Mouse (Mus musculus) left cerebral cortex, adult 11 months (tissue): ENCODE data around the gene Rad51ap1.

Experiments used
- DNase-seq: peaks from one replicate; pipeline ENCODE4 v3.0.0; 2022; ENCODE audit warnings: low spot score

The Rad51ap1 gene

DNA sequence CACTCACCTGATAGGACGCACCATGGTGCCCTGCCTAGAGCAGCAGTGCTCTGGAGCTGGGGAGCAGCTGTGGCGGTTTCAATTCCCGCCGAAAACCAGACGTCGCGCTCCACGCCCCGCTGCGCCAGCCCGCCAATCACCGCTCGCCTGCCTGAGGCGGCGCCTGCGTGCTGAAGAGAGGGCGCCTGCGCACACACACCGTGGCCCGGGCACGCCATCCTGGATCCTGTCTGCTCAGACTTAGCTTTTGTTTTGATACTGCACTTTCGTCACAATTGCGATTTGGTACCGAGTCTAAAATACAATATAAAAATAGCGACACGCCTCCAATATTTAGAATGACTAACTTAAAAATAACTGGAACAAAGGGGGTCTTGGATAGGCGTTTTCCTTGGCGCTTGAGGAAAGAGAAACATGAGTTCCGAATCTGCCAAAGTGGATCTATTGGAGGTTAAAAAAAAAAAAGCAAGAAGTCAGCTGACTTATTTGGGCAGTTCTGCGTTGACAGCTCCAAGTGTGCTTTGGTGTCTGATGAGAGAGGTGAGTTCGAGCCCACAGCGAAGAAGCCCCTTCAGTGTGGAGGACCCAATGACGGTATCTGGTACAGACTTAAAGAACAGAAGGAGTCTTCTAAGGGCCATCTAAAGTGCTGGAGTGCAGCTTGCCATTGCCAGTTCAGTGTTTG is at the start of gene Rad51ap1, which contains the start of gene D6Wsu163e:
Gene Rad51ap1, minus strand, starts transcription at position 101 of the 685 bp plus-strand sequence.
Gene D6Wsu163e, plus strand, starts transcription at position 476 of the 685 bp plus-strand sequence.
- peak; percentile 92 for DNase-seq

DNA sequence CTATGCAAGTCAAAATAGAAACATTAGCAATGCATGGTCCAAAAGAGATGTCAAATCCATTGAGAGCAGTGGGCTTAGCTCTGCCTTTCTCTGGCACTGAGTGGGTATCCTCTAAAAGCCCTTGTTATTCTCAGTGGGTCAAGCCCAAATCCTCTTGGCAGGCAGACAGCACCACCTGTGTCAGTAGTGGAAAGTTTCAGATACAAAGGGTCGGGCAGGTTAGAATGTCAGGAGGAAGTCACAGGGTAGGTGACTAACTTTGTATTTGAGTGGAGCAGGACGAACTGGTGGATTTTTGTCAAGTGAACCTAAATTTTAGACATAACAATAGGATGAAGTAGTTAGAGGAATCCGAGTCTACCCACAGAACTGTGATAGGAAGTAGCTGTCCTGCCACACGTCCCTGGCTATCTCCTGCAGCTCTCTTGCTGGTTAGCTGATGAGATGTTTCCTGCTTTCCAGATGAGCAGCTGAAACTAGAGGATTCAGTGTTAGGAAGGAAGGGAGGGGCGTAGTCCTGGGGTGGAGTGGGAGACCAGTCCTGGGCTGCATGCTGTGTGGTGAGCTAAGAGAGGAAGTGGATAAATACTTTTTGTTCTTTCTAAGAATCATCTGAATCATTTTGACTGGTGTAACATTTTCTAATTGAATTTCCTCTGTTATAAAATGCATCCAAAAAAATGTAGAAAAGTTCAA is 42.3 kb upstream of the Rad51ap1 start:
- no peak for DNase-seq

- no peak for DNase-seq
Measured at GRCm38 (mm10) chr6:126966241-126967026, 27.0 kb upstream of the Rad51ap1 start.

GRCm38 (mm10) chr6:126963426-126963825 is 24.0 kb upstream of the Rad51ap1 start:
- no peak for DNase-seq

GRCm38 (mm10) chr6:126962709-126963108 is 23.3 kb upstream of the Rad51ap1 start:
- no peak for DNase-seq

DNA sequence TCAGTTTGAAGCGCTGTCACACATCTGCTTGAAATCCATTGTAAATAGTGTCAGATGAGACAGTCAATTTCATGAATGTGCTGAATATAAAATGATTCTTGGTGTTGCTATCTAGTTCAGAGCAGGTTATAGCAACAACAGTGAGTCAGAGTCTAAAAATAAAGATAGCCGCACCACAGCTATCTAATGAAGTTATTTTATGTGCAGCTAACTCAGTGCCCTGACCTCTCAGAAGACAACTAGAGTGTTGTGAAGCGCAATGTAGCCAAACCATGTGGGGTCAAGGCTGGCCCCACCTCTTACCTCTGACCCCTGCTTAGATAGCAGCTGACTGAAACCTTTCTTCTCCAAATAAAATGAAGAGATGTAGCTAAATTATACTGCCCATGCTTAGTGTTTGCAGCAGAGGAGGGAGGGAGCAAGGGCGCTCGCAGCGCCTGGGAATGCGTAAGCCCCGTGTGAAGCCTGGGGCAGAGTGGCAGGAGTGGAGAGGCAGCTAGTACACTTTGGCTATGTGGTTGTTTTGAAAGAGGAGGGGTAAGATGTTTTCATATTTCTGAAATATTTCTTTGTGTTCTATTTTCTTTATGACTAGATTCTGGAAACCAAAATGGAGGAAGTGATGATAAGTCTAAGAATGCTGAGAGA is 22.1 kb upstream of the Rad51ap1 start:
- DNase-seq = no peak

DNA sequence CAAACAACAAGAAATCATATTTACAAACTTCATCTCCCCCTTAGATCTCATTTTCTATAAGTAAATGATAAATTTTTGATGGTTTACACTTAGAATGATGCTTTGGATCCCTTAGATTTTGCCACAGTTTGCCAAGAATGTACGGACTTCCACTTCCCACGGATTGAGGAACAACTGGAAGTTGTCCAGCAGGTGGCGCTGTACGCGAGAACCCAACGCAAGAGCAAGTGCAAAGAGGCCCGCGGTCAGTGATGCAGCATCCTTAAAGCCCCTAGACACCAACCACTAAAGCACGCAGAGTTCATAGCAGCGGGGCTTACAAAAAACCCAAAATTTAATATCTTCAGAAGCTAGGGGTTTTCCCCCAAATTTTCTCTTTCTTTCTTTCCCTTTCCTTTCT is 16.3 kb upstream of the Rad51ap1 start:
- peak; percentile 36 for DNase-seq

DNA sequence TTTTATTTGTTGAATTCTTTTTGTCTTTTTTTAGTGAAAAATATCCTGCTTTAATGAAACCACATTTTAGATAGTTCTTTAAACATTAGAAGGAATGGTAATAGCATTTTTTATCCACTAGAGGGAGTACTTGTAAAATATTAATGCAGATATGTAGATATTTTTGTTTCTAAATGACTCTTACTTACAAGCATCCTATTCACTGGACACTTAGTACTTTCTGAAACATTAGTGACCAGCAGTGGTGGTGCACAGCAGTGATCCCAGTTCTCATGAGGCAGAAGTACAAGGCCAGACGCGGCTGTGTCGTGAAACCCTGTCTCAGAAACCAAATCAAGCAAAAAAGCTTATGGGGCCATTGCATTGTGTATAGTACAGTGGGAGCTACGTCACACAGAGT is 8.9 kb upstream of the Rad51ap1 start:
- no peak for DNase-seq

- no peak for DNase-seq
Measured at GRCm38 (mm10) chr6:126940451-126940850, 1.1 kb upstream of the Rad51ap1 start.

DNA sequence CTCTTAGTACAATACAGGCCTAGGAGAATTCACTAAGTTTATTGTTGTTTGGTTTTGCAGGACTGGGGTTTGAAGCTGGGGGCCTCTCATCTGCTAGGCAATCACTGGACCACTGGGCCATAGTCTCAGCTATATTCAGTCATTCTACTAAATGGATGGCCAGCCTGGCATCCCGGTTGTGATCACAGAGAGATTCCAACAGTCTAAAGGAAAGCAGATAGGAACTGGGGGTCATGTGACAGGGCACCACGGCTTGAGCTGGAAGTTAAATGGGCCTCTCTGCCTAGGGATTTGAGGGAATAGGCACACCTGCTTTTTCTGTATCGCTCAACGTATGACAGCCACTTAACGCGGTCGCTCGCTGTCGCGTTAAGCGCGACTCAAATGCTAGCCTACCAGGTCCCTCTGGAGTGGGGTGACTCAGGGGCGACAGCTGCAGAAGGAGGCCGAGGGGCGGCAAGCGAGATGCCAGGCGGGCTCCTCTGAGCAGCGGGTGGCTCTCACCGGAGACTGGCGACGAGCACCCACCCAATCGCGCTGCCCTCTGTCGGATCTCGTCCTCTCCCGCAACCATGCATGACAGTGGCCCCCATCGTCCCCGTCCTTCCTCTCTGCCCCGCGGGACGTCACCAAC is 417 bp downstream of the Rad51ap1 start:
- no peak for DNase-seq

DNA sequence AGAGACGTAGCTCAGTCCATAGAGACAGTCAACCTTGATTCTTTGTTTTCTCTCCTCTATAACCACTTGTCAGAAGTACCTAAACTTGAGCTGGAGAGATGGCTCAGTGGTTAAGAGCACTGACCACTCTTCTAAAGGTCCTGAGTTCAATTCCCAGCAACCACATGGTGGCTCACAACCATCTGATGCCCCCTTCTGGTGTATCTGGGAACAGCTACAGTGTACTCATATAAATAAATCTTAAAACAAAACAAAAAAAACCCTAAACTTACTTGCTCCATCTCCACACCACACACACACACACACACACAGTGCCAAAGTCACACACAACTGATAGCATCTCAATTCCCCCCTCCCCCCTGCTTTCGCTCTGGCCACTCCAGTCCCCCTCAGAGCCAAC is 1.3 kb downstream of the Rad51ap1 start:
- no peak for DNase-seq

GRCm38 (mm10) chr6:126932896-126933295 is 6.5 kb downstream of the Rad51ap1 start:
- DNase-seq = no peak

DNA sequence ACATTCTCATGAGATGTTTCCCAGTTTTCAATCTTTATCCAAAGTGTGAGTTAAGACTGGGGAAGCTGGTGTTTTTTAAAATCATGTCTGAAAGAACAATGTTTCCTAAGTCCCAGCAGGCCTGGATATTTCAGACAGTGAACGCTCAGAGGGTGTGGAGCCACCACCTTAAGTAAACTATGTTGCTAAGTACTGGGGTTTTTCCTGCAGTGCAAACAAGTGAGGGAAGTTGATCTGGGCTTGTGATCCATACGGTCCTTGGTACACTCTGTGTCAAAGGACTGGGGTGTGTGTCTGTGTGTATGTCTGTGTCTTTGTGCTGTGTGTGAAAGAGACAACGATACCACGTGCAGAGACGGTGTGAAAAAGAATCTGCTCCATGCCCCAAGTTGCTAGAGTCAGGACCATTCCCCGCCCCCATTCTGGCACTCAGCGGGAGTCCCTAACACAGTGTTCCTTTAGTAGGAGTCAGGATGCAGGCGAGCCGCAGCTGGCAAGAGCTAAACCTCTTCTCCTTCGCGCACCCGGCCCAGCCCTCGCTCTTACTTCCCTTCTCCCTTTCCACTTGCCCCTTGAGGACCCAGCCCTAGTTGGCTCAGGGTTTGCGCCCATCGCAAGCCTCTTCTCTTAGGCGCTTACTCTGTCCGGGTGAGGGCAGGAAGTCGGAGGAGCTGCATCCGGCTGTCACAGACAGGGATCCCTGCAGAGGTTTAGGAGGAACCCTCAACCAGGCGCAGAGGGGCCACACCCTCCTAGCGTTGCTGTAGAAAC is 18.1 kb downstream of the Rad51ap1 start, which contains the start of gene Dyrk4:
Gene Dyrk4, minus strand, starts transcription at position 729 of the 771 bp plus-strand sequence.
- no peak for DNase-seq

- DNase-seq = no peak
Measured at GRCm38 (mm10) chr6:126914928-126915327, 24.5 kb downstream of the Rad51ap1 start.

GRCm38 (mm10) chr6:126910727-126911126 is 28.7 kb downstream of the Rad51ap1 start:
- no peak for DNase-seq

- no peak for DNase-seq
Measured at GRCm38 (mm10) chr6:126907876-126908275, 31.5 kb downstream of the Rad51ap1 start.

DNA sequence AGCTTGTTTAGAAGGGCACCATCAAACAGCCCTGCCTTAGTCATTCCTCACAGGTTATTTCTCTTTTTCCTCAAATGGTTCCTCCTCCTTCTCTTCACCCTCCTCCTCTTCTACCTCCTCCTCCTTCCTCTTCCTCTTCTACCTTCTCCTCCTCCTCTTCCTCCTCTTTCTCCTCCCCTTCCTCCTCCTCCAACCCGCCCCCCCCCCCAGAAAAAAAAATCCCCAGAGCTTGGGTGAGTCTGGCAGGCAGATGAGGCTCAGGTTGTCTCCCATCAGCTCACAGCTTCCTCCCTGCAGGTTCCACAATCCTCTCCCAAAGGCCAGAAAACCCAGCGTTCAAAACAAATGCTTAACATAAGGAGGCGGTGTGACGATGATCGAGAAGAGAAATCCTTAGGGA is 32.0 kb downstream of the Rad51ap1 start:
- DNase-seq = no peak

DNA sequence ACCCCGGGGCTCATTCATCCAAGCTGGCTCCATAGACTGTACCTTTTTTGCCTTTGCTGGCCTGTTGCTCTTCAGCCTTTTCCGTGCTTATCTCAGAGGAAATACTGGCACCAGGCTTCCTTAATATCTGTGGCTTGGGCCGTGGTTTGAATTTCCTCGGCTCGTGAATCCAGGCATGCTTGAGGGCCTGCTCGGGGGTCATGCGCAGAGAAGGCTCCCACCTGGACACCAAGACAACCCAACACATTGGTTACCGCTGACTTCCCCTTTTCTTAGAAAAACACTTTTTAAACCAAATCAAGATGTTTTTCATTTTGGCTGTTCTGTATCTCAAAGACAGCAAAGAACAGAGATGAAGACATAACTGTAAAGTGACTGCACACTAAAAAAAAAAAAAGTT is 62.3 kb downstream of the Rad51ap1 start:
- no peak for DNase-seq
